In the genomic region with DNA sequence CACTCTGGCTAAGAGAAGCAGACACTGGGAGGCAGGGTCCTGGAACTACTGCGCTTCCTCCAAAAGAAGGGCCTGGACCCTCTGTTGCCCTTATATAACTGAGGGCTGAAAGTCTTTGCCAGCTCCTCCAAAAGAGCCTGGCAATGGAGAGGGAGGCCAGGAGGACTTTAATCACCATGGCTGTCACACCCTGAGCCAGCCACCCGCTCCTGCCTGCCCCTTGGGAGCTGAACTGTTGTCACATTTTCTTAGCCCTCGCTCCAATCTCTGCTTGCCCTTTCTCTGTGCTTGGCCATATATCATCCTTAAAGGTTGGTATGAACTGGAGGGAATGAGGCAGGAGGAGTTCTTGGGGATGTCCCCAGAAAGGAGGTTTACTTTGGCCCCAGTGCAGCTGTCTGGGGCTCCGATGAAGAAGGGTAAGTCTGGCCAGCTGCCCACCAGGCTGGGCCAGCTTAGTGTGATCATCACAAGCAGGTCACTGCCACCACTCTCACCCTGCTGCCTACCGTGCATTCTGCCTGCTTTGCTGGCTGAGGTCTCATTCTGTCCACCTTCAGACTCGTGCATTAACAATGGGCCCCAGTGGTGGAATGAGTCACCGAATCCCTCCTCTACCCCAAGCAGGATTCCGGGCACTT, we compare ENCODE assay signal across 17 mouse cellular contexts.
"Had no signal": no experiment of that assay in that cellular context is flagged by ENCODE, and none has a peak within 500 bp of the region (broad histone marks: within the 10 kb centered on the region; RNA-seq: fewer than 3 reads in every experiment).

No protein-coding gene starts in this region.

- ATAC-seq: midbrain, embryonic 16.5 days had no signal

- H3K9ac ChIP-seq: lung, embryonic 14.5 days; midbrain, embryonic 12.5 days; neural tube, embryonic 12.5 days had no signal

- DNase-seq: lung, adult 18-20 months; lung, embryonic 14.5 days; lung, postnatal 10 days; lung, postnatal 4 days; midbrain, embryonic 14.5 days; retina, postnatal 1 day; right cerebral cortex, adult 18-20 months; right cerebral cortex, postnatal 25 days; right cerebral cortex, postnatal 4 days; spleen, adult 18-20 months; thymus, adult 18-20 months; thymus, postnatal 14 days; thymus, postnatal 36 days had no signal

- H3K4me3 ChIP-seq: midbrain, embryonic 12.5 days; myocyte; neural tube, embryonic 12.5 days had no signal

- H3K36me3 ChIP-seq: midbrain, embryonic 12.5 days; neural tube, embryonic 12.5 days had no signal

- H3K27me3 ChIP-seq: neural tube, embryonic 12.5 days had no signal

- H3K27ac ChIP-seq: midbrain, embryonic 12.5 days; neural tube, embryonic 12.5 days had no signal

- H3K4me2 ChIP-seq: lung, embryonic 14.5 days; midbrain, embryonic 12.5 days; neural tube, embryonic 12.5 days had no signal

- H3K9me3 ChIP-seq: midbrain, embryonic 12.5 days; neural tube, embryonic 12.5 days had no signal
